Mouse (Mus musculus) lung, postnatal 25 days (tissue): ENCODE data around the gene Specc1l.
"Not testable (repeated sequence)": the region's sequence is repeated elsewhere in the genome, so short reads cannot be mapped to it uniquely, and the experiment has no call there.

Experiments used
- DNase-seq: peaks from one replicate; pipeline ENCODE4 v3.0.0; 2022; ENCODE audit warnings: low spot score

The Specc1l gene

DNA sequence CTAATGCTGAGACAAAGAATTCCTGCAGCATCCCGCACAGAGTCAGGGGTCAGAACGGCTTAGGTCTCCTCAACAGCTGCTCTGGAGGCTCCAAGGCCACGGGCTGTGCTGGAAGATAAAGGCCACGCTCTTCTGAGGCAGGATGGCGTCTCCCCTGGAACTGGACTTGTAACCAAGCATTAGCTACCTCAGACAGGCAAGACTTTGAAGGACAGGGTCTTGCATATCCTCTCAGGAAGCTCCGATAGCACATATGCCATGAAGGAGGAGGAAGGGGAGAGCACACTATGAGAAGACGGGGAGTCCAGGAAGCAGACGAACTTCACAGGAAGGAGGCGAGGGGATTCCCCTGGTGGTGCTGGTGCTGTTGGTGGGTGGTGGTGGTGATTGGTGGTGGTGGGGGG, 142.0 kb downstream of the Specc1l start:
- not testable (repeated sequence) for DNase-seq

DNA sequence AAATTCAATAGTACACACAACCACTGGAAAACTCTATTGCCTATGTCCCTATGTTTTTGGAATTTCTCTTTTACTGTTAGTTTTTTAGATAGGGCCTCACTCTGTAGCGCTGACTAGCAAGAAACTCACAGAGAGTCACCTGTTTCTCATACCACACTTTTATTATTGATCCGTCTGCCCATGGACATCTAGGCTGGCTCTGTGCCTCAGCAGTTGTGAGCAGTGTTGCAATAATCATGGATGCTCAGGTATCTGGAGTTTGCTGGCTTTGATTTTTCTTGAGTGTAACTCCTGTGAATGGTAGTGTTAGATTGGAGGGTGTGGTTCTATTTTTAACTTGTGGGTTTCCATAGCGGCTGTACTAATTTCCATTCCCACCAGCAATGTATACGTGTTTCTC, 143.5 kb downstream of the Specc1l start:
- DNase-seq: no peak
